Mouse (Mus musculus): Measurements from ENCODE around the gene Noct.

The Noct gene

GRCm38 (mm10) chr3:51276421-51277111 is 52.3 kb downstream of the Noct start:
- DNase-seq (ENCODE audit: low read depth, low spot score): no peak

- peak; percentile 78 for DNase-seq (ENCODE audit: low read depth, low spot score)
Observed at GRCm38 (mm10) chr3:51277201-51278150, 53.2 kb downstream of the Noct start.

- DNase-seq (ENCODE audit: low read depth, low spot score): no peak
Observed at GRCm38 (mm10) chr3:51278433-51278832, 54.2 kb downstream of the Noct start.

GRCm38 (mm10) chr3:51281727-51282126 is 57.5 kb downstream of the Noct start:
- no peak for DNase-seq (ENCODE audit: low read depth, low spot score)

GRCm38 (mm10) chr3:51284375-51284774 is 60.1 kb downstream of the Noct start:
- DNase-seq (ENCODE audit: low read depth, low spot score): no peak

GRCm38 (mm10) chr3:51288880-51289821 is 64.9 kb downstream of the Noct start:
- DNase-seq (ENCODE audit: low read depth, low spot score): peak; percentile 74

GRCm38 (mm10) chr3:51294251-51294650 is 70.0 kb downstream of the Noct start:
- DNase-seq (ENCODE audit: low read depth, low spot score): no peak

GRCm38 (mm10) chr3:51295225-51295624 is 71.0 kb downstream of the Noct start:
- DNase-seq (ENCODE audit: low read depth, low spot score): no peak

- DNase-seq (ENCODE audit: low read depth, low spot score): no peak
Observed at GRCm38 (mm10) chr3:51296790-51297189, 72.5 kb downstream of the Noct start.

Measured in retina, postnatal 7 days (tissue).